Mouse (Mus musculus): Measurements from ENCODE around the gene Gata3. TPM values are rescaled to one million over a fixed set of nuclear protein-coding genes. Genes with fewer than 3 reads are reported as not detected.

Gene Gata3
- 0.83 TPM for polyA plus RNA-seq (2021)

DNA sequence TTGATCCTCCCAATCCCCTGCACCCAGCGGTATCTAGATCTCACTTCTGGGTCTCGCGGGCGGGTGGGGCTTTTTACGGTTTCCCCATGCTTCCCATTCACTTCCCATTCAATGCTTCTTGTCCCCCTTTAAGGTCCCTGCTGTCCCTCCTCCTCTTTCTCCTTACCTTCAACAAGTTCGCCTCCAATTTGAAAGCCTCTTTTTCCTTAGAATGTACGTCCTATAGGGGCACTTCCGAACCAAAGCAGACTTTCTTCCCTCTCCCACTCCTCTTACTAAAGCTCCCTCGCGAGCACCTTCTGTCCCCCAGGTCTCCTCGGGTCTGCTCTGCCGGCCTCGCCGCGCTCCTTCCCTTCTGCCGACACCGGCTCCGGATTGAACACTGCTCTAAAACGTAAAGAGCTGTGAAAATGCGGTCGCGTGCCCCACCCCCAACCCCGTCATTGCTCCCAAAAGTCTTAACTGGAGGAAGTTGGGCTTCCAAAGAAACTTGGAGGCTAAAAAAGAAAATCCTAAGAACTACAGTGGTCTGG lies at the start of gene Gata3:
Gene Gata3, minus strand, starts transcription at position 384 of the 533 bp plus-strand sequence.
- ATAC-seq = no peak
- H3K27me3 ChIP-seq = no peaks in the 10 kb centered on the region
- no peak for TF ChIP-seq CTCF (IDR thresholded peaks at IDR 0.05)
- ChIA-PET CTCF (no interaction called here), POLR2A (no interaction called here)
- no peak for DNase-seq (ENCODE audit: low read depth, low spot score)
- in situ Hi-C loops (cut with MboI; ENCODE audit: low pct_unique_long_range_greater_than_20kb) = loop anchor here (10.0 kb wide), 2 partner anchors 115 to 825 kb away; no protein-coding TSS in a partner anchor

DNA sequence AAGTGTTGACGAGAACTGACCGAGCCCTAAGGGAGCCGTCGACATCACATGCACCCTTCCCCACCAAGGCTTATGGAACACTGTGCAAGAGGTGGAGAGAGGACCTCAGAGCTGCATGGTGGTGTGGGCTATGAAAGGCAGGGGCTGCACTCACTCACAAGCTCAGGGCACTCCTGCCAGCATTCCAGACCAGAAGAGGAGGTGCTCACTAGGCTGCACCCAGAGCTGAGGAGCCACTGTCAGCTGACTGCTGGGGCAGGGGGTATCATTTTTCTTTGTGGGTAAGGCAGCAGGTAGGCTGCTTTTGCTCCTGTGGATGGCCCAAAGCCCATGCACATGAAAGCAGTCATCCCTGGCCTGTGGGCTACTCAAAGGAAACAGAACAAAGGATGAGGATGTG lies 49.4 kb upstream of the Gata3 start:
- in situ Hi-C loops (cut with MboI; ENCODE audit: low pct_unique_long_range_greater_than_20kb) = no loop called here
- POLR2A ChIA-PET = no interaction called here

DNA sequence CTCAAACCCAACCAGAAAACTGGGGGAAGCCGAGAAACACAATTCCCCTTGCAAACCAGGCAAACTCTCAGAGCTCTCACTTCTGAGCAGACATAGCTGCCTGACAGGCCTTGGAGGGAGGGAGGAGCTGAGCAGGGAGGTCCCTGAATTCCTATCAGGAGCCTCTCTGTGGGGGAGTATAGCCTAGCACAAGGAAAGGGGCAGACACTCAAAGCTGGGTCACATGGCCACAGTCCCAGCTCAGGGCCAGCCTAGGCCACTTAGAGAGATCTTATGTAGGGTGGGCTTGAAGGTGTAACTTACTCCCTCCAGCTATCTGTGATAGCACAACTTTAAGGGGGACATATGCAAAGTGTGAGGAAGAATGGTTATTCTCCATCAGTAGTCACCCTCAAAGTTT lies 46.1 kb upstream of the Gata3 start:
- in situ Hi-C loops (cut with MboI; ENCODE audit: low pct_unique_long_range_greater_than_20kb) = no loop called here
- no peak for DNase-seq (ENCODE audit: low read depth, low spot score)
- POLR2A ChIA-PET = no interaction called here
- H3K27me3 ChIP-seq = no peaks in the 10 kb centered on the region
- CTCF ChIA-PET = interaction anchor here (1.4 kb wide), 1 partner anchor 10 kb away, joined by 4 read pairs; no protein-coding TSS in a partner anchor
- TF ChIP-seq CTCF (IDR thresholded peaks at IDR 0.05) = no peak
- ATAC-seq = no peak

More for the DNA sequence above, 49.4 kb upstream of the Gata3 start:
- DNase-seq (ENCODE audit: low read depth, low spot score) (no peak), ATAC-seq (no peak)
- CTCF ChIA-PET = no interaction called here
- no peak for TF ChIP-seq CTCF (IDR thresholded peaks at IDR 0.05)
- H3K27me3 ChIP-seq = no peaks in the 10 kb centered on the region

DNA sequence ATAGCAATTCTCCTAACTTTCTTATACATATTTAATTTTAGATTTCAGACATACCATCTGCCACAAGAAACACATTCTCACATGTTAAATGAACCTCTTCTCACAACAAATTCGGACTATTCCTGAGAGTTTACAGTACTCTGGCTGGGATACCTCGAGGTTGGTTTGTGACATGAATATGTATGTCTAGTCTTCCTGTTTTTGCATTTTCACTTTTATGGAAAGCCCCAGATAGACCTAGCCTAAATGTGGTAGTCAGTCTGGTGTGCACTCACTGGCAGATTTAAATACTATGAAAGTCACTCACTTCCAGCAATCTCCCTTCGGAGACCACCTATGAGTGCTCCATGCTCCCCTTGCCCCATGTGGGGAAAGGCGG lies 37.1 kb upstream of the Gata3 start:
- DNase-seq (ENCODE audit: low read depth, low spot score) (no peak), ATAC-seq (no peak)
- CTCF ChIA-PET = interaction anchor here (1.0 kb wide), 1 partner anchor 9 kb away, joined by 4 read pairs; no protein-coding TSS in a partner anchor
- TF ChIP-seq CTCF (IDR thresholded peaks at IDR 0.05) = no peak
- in situ Hi-C loops (cut with MboI; ENCODE audit: low pct_unique_long_range_greater_than_20kb) = no loop called here
- H3K27me3 ChIP-seq = no peaks in the 10 kb centered on the region
- POLR2A ChIA-PET = no interaction called here

DNA sequence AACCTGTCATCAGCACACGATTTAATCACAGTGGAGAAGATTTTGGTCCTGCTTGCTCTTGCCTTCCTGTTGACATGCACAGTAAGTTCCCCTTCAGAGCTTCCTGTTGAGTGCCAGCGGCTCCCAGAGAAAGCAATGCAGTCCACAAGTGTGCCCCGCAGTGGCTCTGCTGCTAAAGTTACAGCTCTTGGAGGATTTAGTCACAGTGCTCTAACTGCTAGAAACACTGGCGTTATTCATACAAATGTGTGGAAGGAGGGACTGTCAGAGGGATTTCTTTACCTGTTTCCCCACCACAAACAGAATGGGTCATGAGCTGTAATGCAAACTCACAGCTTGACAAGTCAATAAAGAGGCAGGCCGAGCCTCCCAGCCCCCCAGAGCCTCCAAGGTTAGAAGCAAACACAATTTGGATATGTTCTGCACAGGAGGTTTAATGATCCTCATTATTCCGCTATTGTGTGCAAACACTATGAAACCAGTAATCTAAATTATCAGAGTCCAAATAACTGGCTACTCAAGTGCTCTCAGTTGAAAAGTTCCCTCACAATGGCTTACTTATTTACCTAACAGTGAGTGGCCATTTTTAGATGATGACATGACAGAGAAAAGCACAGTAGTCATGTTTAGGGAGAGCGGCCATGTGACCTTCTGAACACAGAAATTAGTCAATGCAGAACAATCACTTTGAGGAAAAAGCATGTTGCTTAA lies 36.5 kb upstream of the Gata3 start:
- ChIA-PET CTCF (interaction anchor here (1.0 kb wide), 1 partner anchor 10 kb away, joined by 4 read pairs; no protein-coding TSS in a partner anchor), POLR2A (no interaction called here)
- ATAC-seq = peak; percentile 21
- no peaks in the 10 kb centered on the region for H3K27me3 ChIP-seq
- in situ Hi-C loops (cut with MboI; ENCODE audit: low pct_unique_long_range_greater_than_20kb) = no loop called here
- no peak for TF ChIP-seq CTCF (IDR thresholded peaks at IDR 0.05)
- no peak for DNase-seq (ENCODE audit: low read depth, low spot score)

DNA sequence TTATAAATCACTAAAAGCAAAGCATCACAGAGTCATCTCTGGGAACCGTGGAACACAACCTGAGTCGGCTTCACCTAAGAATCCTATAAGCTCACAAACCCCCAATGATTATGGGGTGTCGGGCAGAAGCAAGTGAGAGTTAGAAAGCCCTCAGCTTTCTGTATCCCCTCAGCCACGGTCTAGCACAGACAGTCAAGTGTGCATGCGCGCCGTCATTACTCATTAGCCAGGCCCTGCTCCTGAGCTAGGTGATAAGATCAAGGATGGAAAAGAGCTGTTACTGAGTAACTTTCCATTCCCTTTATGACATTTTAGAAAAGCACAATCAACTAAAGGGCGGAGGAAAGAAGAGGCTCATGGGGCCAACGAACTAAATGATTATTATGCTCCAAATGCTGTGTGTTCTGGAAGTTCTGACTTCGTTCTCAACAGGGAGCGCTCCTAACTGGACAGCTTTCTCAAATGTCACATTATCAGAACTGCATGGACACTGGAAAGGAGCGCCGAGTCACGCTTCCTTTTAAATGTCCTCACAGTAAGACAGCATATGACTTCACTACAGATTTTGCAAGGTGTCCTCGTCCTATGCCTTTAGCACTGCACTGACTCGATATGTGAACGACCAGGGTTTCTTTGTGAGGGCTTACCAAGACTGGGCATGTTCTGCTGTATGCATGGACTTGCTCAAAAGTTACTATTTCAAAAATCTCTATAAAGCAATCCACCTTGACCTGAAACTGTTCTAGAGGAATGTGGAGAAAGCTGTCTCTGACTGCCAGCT lies 29.0 kb upstream of the Gata3 start:
- ChIA-PET POLR2A (no interaction called here), CTCF (interaction anchor here (0.9 to 1.1 kb wide), 2 partner anchors 8 to 91 kb away, joined by 3 read pairs; no protein-coding TSS in a partner anchor)
- H3K27me3 ChIP-seq = no peaks in the 10 kb centered on the region
- ATAC-seq (peak; percentile 80), DNase-seq (ENCODE audit: low read depth, low spot score) (no peak)
- in situ Hi-C loops (cut with MboI; ENCODE audit: low pct_unique_long_range_greater_than_20kb) = no loop called here
- no peak for TF ChIP-seq CTCF (IDR thresholded peaks at IDR 0.05)

DNA sequence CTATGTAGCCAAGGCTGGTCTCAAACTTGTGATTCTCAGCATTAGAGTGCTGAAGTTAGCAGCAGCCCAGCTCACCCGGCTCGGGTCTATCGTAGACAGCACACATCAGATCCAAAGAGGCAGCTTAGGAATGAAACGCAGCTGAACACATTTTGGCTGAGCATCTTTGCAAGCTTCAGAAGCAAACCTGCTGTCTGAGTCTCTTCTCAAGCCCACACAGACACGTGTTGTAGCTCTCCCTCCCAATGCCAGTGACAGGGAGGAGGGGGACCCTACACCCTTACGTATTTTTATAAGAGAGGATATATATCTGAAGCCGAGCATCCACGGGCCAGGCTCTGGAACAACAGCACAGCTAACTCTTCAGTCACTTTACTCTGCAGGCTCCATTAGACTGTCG lies 27.8 kb upstream of the Gata3 start:
- CTCF ChIA-PET = no interaction called here
- in situ Hi-C loops (cut with MboI; ENCODE audit: low pct_unique_long_range_greater_than_20kb) = no loop called here
- no peak for DNase-seq (ENCODE audit: low read depth, low spot score)
- H3K27me3 ChIP-seq = no peaks in the 10 kb centered on the region
- POLR2A ChIA-PET = no interaction called here
- ATAC-seq = no peak
- TF ChIP-seq CTCF (IDR thresholded peaks at IDR 0.05) = no peak

DNA sequence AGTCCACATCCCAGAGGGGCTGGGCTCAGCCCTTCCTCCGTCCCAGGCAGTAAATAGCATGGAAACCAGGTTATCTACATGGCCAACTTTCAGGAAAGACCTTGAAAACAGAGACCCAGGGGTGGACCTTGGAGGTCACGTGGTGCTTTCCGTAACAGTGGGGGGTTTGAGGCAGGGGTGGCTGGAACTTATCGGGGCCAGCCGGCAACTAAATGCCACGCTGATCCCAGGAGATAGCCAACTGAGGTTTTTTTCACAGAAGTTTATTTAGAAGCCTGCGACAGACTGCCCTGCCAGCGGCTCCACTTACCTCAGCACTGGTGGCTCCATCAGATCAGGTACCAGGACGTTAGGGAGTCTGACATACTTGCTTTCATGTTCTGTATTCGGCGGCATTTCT lies 16.2 kb upstream of the Gata3 start:
- DNase-seq (ENCODE audit: low read depth, low spot score) = no peak
- ChIA-PET CTCF (no interaction called here), POLR2A (no interaction called here)
- no peak for ATAC-seq
- no peaks in the 10 kb centered on the region for H3K27me3 ChIP-seq
- no peak for TF ChIP-seq CTCF (IDR thresholded peaks at IDR 0.05)
- in situ Hi-C loops (cut with MboI; ENCODE audit: low pct_unique_long_range_greater_than_20kb) = no loop called here

DNA sequence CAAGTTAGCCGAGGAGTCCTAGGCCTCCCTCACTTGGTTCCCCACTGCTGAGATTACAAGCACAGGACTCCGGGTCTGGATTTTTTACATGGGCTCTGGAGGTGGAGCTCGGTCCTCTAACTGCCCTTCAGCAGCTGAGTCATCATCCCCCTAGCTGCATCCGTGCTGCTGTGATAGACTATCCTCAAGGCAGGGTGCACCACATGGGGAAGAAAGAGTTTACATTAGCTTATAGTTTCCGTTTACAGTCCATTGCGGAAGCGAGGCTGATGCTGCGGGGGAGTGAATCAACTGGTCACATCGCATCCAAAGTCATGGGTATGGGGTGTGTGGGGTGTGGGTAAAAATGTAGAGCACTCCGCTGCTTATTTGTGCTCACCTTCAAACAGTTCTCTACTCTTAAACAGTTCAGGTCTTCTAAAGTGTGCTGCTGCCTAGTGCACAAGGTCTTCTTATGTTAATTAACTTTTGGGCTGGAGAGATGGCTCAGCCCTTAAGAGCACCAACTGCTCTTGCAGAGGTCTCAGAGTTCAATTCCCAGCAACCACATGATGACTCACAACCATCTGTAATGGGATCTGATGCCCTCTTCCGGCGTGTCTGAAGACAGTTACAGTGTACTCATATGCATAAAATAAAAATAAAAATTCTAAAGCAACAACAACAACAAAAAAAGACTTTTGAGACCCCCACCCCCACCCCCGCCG lies 14.2 kb upstream of the Gata3 start:
- DNase-seq (ENCODE audit: low read depth, low spot score) = no peak
- POLR2A ChIA-PET = interaction anchor here (0.7 kb wide), 1 partner anchor 531 kb away, joined by 11 read pairs; no protein-coding TSS in a partner anchor
- TF ChIP-seq CTCF (IDR thresholded peaks at IDR 0.05) = no peak
- CTCF ChIA-PET = no interaction called here
- ATAC-seq = peak; percentile 21
- H3K27me3 ChIP-seq = no peaks in the 10 kb centered on the region
- in situ Hi-C loops (cut with MboI; ENCODE audit: low pct_unique_long_range_greater_than_20kb) = no loop called here

DNA sequence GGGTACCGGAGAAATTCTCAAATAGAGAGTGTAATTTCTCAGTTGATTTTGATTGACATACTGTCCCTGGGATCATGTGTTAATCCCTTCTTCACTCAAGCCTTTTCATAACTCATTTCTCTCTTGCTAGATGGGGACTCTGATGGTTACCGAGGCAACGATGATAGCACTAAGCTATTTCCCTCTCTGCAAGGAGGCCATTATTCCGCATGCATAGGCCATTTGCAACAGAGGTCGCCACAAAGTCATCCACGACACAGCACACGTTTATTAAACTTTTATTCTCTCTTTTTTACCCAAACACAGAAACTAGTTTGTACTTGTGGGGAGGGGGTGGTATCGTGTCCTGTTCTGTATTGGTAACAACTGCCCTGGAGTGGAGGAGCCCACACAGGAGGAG lies 8.0 kb upstream of the Gata3 start:
- ChIA-PET POLR2A (no interaction called here), CTCF (no interaction called here)
- H3K27me3 ChIP-seq = no peaks in the 10 kb centered on the region
- TF ChIP-seq CTCF (IDR thresholded peaks at IDR 0.05) = no peak
- no peak for DNase-seq (ENCODE audit: low read depth, low spot score)
- ATAC-seq = no peak
- in situ Hi-C loops (cut with MboI; ENCODE audit: low pct_unique_long_range_greater_than_20kb) = no loop called here

Data from Patski (cell line).